Mouse (Mus musculus): ENCODE results near the gene Ttc22. TPM values are rescaled to one million over a fixed set of nuclear protein-coding genes. Genes with fewer than 3 reads are reported as not detected.

Ttc22 gene
- not detected for polyA plus RNA-seq (2017; shearing (Covaris generic))

GRCm38 (mm10) chr4:106622030-106622493, at the start of gene Ttc22:
TSS of gene Ttc22 (plus strand) at chr4:106622432.

GRCm38 (mm10) chr4:106617056-106617455, 5.2 kb upstream of the Ttc22 start, which contains the start of gene Lexm:
TSS of gene Lexm (minus strand) at chr4:106617241.

DNA sequence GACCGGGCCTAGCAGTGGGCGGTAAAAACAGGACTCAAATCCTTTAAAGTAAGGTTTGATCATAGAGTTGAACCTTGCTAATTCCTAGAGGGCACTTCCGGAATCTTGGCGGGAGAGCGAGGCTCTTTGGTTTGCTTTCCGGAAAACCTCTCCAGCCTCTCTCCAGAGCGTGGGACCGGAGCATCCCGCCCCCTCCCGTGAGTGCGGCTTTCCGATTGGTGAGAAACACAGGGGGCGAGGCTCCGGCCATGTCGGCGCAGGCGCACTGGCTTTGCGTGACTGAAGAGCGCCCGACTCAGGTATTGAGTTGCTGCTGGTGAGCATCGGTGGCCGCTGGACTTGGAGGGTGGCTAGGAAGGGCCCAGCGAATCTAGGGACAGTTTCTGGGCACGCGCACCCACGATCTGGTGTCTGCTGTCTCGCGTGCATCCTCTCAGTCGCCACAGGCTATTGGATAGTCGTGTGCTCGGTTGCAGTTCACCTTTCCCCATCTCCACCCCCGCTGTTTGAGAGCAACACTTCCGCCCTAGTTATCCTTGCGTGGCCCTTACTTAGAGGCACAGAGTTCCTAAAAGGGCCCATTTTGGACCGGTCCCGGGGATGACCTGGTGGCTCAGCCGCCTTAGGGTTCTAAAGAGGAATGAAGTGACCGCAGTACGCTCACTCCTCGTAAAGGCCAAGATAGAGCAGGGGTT, 28.7 kb downstream of the Ttc22 start, which contains the start of gene Pars2:
Gene Pars2 (plus strand): TSS at position 237 of the 695 bp plus-strand sequence.

GRCm38 (mm10) chr4:106678442-106679118, 56.3 kb downstream of the Ttc22 start, which contains the start of gene Ttc4:
TSS of gene Ttc4 (minus strand) at chr4:106678944.

Other genes with a start within 250 kb of the Ttc22 start
- 0.10 TPM for gene Pcsk9, start 158.1 kb upstream of the Ttc22 start, polyA plus RNA-seq (2017; shearing (Covaris generic))
- not detected for gene Bsnd, start 130.1 kb upstream of the Ttc22 start, polyA plus RNA-seq (2017; shearing (Covaris generic))
- gene Dhcr24, start 61.4 kb upstream of the Ttc22 start, polyA plus RNA-seq (2017; shearing (Covaris generic)): 2.2 TPM
- gene Lexm, start 5.2 kb upstream of the Ttc22 start, polyA plus RNA-seq (2017; shearing (Covaris generic)): not detected
- gene Pars2, start 28.6 kb downstream of the Ttc22 start, polyA plus RNA-seq (2017; shearing (Covaris generic)): 4.9 TPM
- gene Ttc4, start 56.5 kb downstream of the Ttc22 start, polyA plus RNA-seq (2017; shearing (Covaris generic)): 48.9 TPM
- gene Mroh7, start 108.5 kb downstream of the Ttc22 start, polyA plus RNA-seq (2017; shearing (Covaris generic)): not detected
- not detected for gene Fam151a, start 111.5 kb downstream of the Ttc22 start, polyA plus RNA-seq (2017; shearing (Covaris generic))
- 5.1 TPM for gene Acot11, start 182.6 kb downstream of the Ttc22 start, polyA plus RNA-seq (2017; shearing (Covaris generic))